Mouse (Mus musculus) cerebellum, postnatal 25 days (tissue): ENCODE measurements around the gene Isca1.
"Not testable (repeated sequence)": the region's sequence is repeated elsewhere in the genome, so short reads cannot be mapped to it uniquely, and the experiment has no call there.

Source experiments
- DNase-seq, 2 experiments: peaks; one replicate each; pipeline ENCODE4 v3.0.0; 2021; ENCODE audit warnings: mixed read lengths in 2 of 2

Gene Isca1

DNA sequence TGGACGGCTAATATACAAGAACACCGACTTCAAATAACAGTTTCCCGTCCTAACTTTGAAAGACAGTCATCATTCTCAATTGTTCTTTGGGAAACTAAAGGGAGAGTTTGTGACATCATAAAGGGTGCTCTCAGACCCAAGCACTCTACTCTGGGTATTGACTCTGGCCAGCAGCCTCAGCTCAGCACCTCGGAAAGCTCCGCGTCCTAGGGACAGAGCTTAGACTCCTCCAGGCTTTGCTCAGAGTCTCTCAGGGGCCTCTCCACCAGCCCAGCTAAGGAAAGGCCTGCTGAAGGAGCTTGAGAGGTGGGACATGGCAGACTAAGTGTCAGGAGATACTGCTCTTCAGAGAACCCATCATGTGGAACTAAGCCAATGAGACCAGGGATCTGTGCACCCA, 23.4 kb downstream of the Isca1 start:
- no peak for DNase-seq

DNA sequence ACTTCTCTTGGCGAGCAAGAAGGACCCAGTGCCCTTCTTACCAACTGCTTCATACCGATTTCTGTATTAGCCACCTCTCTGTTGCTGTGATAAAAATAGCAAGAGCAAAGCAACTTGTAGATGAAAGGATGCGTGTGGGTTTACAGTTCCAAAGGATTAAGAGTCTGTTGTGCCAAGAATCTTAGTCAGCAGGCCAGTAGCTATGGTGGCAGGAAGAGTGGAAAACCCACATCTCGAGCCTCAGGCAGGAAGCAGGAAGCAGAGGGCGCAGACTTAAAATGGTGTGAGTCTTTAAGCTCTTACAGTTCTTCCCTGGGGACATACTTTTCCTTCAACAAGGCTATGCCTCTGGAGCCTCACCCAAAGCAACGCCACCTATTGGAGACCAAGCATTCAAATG, 24.1 kb downstream of the Isca1 start:
- no peak for DNase-seq

DNA sequence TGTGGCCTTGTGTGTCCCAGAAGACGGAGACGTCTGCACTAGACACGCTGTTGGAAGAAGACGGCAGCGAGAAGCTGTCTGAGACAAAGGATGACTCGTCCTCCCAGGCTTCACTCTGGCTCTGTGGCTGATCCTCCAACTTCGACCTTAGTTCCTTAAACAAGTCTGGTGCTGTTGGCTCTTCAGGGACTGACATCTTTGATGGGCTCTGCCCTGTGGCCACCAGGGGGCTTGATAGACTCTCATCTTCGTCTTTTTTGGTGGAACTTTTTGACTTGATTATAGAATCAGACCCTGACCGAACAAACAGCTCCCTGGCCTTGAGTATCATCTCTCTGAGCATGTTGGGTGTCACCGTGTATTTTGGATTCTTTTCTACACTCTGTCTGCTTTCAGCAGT, 27.9 kb downstream of the Isca1 start:
- DNase-seq: no peak

DNA sequence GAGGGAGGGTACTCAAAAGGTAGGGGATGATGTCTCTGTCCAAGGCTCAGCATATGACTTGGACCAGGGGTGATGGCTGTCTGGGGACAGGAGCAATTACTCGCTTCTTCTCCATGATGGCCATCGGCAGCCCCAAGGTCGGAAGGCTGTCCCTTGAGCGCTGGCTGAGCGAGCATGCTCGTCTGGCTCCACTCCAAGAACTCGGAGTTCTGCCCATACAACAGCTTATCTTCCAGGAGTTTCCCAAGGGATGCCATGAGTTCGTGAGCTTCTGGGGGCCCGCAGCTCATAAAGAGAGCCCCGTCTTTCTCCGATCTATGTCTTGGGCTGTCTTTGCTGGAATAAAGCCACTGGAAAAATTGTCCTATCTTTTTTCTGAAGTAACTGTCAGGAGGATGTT, 28.5 kb downstream of the Isca1 start:
- DNase-seq: peak in 1 of 2 experiments; percentile 32

DNA sequence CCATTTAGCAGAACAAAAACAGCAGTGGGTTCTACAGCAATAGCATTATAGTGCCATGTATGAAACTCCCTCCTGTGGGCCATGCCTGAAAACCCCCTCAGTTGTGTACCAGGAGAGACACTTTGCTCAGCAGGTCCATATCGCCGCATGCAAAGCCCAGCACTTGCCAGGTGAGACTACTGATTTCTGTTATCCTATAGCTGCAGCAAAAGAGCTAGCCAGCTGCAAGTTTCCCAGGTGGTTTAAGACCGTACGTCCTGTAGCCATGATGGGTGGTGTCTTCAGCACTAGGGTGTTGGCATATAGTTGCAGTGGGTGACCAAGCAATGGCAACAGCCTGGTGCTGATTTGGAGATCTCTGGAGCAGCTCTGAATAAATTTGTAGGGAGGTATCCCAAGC, 30.2 kb downstream of the Isca1 start:
- no peak for DNase-seq

DNA sequence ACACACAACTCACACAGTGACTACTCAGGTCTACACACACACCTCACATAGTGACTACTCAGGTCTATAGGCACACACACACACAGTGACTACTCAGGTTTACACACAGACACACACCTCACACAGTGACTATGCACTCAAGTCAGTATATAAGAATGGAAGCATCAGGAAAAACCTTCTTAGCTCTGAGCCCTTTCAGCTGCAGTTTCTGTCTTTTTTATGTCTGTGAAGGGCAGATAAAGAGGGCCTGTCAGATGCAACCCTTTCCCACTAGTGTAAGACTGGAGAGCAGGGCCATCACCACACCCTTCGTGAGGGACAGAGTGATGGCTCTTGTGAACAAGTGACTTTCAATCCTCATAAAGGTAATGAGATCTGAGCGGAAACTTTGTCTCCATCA, 31.2 kb downstream of the Isca1 start:
- DNase-seq: no peak

DNA sequence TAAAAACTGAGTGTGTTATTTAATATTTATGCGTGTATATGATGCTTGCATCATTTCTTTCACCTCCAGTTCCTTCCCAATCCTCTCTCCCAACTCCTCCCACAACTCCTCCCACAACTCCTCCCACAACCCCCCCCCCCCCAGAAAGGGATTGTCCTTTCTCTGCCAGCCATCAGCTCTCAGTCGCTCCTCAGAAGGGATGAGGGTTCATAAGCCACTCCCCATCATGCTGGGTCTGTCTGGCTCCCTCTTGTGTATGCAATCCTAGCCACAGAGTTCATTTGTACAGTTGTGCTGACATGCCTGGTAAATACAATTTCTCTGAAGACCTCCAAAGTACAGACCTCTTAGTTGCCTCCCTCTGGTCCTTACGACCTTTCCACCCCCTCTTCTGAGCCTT, 34.4 kb downstream of the Isca1 start:
- DNase-seq: no peak

DNA sequence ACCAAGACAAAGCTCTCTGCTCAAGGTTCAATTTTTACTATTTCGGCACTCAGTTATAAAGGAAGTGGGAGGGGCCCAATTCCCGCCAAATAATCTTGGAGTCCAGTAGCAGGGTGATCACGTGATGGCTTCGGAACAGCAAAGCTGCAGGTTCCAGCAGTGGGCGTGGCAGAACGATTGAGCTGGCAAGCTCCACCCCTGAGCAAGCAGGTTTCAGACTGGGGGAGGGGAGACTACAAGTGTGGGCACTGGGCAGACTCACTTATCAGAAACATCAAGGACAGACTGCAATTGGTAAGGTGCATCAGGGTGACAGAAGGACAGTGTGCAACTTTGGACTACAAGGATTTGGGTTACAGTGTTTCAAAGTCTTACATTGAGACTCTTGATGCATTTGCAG, 35.3 kb downstream of the Isca1 start:
- not testable (repeated sequence) for DNase-seq

DNA sequence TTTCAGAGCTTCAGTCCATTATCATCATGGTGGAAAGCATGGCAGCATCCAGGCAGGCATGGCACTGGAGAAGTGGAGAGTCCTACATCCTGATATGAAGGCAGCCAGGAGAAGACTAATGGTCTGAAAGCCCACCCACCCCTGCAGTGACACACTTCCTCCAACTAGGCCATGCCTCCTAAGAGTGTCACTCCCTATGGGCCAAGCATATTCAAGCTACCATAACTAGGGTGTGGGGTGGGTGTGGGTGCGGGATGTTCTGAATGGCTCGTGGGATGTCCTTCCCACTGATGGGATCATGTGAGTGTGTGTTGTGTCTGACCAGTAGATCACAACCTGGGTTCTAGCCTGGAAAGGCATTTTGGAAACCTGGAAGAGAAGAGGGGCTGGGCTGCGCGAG, 35.7 kb downstream of the Isca1 start:
- DNase-seq: no peak

DNA sequence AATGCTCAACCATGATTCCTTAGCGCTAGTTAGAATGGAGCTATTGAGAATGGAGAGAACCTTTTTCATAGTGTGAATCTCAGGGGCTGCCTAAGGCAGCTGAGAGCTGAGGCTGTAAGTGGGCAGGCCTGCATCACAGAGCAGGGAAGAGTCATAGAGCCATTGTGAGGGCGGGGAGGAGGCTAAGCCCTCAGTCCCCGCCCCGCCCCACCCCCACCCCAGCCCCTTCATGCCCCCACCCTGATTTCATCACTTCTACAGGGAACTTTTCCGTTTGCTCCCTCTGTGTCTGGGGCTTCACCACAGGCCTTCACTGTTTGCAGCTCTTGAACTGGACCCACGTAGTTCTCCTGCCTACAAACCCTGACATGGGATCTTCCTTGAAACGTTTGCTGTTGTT, 38.0 kb downstream of the Isca1 start, which contains the start of gene Spata31d1d:
Gene Spata31d1d (minus strand): TSS at position 101 of the 400 bp plus-strand sequence.
- no peak for DNase-seq

DNA sequence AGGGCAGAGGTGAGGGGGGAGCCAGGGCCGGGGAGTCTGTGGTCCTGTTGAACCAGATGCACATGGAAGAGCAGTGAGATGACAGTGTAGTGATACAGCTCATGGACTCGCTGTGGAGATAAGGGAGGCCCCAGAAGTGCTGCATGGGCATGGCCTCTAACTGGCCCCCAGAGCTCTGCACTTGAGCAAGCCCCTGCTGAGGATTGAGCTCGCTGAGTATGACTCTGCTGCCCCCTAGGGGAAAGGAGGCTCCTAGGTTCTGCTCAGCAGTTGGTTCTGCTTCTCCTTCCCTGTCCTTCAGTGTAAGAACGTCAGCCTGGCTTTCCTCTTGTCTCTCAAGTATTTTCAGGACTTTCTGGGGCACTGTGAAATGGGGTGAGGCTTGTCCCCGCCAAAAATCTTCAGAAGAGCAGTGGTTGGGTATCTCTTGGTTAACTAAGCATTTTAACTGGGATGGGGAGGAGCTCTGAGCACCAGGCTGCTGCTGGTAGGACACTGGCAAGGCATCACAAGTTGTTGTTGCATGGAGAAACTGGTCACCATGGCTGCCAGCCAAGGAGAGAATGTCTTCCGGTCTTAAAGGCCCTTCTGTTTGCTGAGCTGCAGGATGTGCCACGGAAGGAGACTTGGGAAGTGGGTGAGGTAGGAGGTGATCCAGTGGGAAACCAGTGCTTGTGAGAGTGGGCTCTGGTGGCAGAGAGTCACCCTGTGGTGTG, 41.1 kb downstream of the Isca1 start:
- peak; percentile 86 to 90 for DNase-seq

DNA sequence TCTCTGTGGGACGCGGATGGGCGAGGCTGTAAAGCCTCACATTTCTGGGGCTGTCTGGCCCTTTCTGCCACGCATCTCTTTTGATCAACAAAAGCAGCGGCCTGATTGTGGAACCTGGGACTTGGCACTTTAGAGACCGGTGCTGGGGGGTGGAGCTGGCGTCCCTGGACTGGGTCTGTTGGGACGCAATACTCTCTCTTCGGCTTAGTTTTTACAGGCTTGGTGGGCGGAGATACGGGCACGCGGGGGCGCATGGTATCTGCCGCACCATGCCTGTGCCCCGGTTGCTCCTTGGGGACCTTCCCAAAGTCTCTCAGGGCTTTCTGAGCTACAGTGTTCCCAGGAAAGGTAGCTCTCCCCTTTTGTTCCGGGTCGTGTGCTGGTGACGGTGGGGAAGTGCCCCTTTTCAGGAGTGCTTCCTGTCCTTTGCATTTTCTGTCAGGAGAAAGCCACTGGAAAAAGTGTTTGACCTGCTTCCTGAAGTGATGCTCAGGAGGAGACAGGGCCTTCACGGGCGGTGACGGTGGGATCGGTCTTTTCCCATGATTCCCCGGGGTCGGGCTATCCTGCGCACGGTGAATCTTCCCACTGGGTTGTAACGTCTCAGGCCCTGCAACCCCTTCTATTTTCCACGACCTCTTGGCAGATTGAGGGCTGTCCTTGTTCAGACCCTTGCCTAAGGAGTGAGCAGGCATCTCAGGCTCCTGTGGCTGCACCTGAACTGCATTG, 43.3 kb downstream of the Isca1 start:
- DNase-seq: peak in 1 of 2 experiments; percentile 8

DNA sequence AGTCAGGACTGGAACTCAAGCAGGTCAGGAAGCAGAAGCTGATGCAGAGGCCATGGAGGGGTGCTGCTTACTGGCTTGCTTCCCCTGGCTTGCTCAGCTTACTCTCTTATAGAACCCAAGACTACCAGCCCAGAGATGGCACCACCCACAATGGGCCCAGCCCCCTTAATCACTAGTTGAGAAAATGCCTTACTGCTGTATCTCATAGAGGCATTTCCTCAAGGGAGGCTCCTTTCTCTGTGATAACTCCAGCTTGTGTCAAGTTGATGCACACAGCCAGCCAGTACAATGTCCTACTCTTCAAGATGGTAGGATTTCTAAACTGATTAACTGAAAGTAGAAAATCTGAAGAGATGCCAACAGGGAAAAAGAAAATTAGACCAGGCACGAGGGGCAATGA, 47.5 kb downstream of the Isca1 start:
- DNase-seq: not testable (repeated sequence)

DNA sequence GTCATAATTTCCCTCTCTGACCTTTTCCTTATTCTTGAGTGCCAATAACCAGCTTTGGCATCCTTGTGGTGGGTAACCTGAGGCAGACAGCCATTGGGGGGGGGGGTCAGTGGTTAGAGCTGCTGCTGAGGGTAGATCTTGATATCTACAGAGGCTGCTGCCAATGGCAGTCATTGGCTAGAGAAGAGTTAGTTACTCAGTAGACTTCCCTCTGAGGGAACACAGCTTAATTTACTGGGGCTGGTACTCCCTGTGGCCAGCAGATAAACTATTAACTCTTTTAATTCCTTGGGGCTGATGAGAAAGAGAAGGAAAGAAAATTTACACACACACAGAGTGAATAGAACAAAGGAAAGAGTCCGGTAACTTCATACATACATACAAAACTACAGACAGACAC, 50.1 kb downstream of the Isca1 start:
- no peak for DNase-seq

DNA sequence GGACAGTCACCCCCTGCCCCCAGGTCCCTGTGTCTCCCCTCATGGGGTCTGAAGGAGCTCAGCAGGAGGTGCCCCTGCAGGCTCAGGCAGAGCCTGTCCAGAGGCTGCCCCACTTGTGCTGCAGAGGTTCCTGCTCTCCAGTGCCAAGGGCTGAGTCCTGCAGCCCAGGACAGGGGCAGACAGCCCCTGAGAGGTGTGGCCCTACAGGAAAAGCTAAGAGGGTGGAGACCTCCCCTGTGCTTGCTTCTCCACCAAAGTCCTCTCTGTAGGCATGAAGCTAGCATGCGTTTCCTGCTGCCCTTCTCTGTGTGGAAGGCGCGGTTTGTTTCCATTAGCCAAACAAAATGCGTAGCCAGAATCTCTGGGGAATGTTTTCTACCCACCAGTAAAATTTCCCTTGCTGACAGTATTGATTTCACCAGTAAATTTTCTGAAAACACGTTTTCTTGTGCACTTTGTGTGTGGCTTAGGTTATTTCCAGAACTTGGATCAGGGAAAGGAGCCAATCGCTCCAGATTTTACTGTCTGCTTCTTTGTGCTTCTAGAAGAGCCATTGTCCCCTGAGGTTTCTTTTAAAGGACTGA, 50.7 kb downstream of the Isca1 start:
- DNase-seq: not testable (repeated sequence)

DNA sequence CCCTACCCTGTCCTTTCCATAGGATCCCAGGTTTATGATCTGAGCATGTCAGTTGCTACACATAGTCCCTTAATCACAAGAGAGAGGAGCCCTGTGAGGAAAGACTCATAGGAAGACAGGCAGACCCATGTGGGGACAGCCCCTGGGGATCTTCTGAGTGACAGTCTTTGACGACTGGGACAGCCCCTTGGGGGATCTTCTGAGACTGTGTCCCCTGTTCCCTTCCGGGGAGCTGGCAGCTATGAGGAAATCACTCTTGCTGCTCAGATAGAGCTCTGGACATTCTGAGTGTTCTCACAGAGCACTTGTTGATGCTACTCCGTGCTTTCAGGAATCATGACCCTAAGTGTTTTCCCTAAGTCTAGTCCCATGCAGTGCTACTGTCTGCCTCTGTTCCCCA, 55.9 kb downstream of the Isca1 start:
- DNase-seq: no peak

DNA sequence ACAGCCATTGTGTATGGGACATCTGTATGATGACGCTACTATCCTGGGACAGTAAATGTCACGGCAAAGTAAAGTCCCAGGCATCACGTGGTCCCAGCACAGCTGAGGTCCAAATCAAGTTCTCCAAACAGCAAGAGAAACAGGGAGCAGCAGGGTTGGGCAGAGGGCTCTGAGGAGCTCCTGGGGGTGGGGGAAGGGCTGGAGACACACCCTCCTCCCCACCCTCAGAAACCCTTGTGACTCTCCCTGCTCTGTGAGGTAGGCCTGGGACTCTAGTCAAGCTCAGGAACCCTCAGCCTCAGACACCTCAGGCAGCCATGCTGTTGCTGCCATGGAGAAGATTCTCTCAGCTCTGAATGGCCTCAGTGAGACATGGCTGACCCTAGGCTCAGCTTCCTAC, 57.6 kb downstream of the Isca1 start, which contains the start of gene Spata31d1b:
Gene Spata31d1b (plus strand): TSS at position 301 of the 400 bp plus-strand sequence.
- DNase-seq: not testable (repeated sequence)

DNA sequence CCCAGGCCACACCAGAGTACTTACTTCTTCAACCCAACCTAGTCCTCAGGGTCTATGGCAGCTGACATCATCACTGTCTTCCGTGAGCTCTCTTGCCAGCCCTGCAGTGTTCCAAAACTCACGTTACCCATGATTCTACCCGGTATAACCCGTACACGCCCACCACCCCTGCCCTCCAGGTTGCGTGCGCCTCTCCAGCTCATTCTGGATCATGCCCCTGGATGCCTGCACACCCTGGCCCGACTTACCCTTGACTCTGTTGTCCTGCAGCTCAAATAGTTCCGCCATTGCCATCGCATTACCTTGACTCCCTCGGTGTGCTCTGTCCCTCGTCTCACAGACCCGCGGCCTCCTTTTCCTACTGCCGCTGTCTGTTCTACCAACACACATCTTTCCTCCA, 59.4 kb downstream of the Isca1 start, which contains the start of gene Spata31d1a:
Gene Spata31d1a (minus strand): TSS at position 101 of the 400 bp plus-strand sequence.
- DNase-seq: no peak
